Comparison of ENCODE assay signal across 8 mouse cellular contexts in genomic region chr15:60853231-60853999, GRCm38 (mm10). TPM values are rescaled to one million over a fixed set of nuclear protein-coding genes. Genes with fewer than 3 reads are reported as not detected.
DNase-seq lines count a peak whose midpoint lies in the region; ATAC-seq lines count a peak whose summit lies in the region.

TSS of gene Fam84b (minus strand) at chr15:60853778.

- H3K27me3 ChIP-seq in forebrain, embryonic 11.5 days (ENCODE audit: control insufficient read depth, insufficient read depth, low read length) = no peaks in the 10 kb centered on the region
- no peaks in the 10 kb centered on the region for H3K27me3 ChIP-seq in hindbrain, embryonic 16.5 days (replicated peaks; ENCODE audit: control insufficient read depth, insufficient read depth, low read length)
- no peaks in the 10 kb centered on the region for H3K27me3 ChIP-seq in liver, embryonic 13.5 days
- no peaks in the 10 kb centered on the region for H3K27me3 ChIP-seq in neural tube, embryonic 14.5 days (ENCODE audit: control insufficient read depth, insufficient read depth, low read length)

- no peak within 1 kb of the TSS for H3K4me3 ChIP-seq in forebrain, embryonic 11.5 days (ENCODE audit: low read depth, low read length)
- no peak within 1 kb of the TSS for H3K4me3 ChIP-seq in hindbrain, embryonic 16.5 days (ENCODE audit: low read length)
- no peak within 1 kb of the TSS; the same call in 1 of the 2 replicates for H3K4me3 ChIP-seq in liver, embryonic 13.5 days (replicated peaks)
- H3K4me3 ChIP-seq in neural tube, embryonic 14.5 days (ENCODE audit: low read depth, low read length) = no peak within 1 kb of the TSS

- H3K4me2 ChIP-seq in forebrain, embryonic 11.5 days (ENCODE audit: low read depth, low read length, severe bottlenecking) = no peak within 1 kb of the TSS
- 0 out of 2 replicates have a peak within 1 kb of the TSS, but pooled peaks have one; percentile 8 for H3K4me2 ChIP-seq in hindbrain, embryonic 16.5 days (ENCODE audit: low read length)
- H3K4me2 ChIP-seq in liver, embryonic 13.5 days = peak within 1 kb of the TSS; percentile 56
- no peak within 1 kb of the TSS for H3K4me2 ChIP-seq in neural tube, embryonic 14.5 days (ENCODE audit: low read depth, low read length)

- WGBS in forebrain, embryonic 11.5 days = 28% methylated on average over 17 of the region's 17 CpGs
- 29% methylated on average over 17 of the region's 17 CpGs for whole genome bisulfite sequencing in hindbrain, embryonic 16.5 days
- WGBS in liver, embryonic 13.5 days (ENCODE audit: insufficient replicate concordance) = 9% methylated on average over 17 of the region's 17 CpGs
- 35% methylated on average over 17 of the region's 17 CpGs for WGBS in neural tube, embryonic 14.5 days

- ATAC-seq in forebrain, embryonic 11.5 days (replicated peaks; ENCODE audit: low FRiP score) = no peak
- peak; percentile 71 for ATAC-seq in hindbrain, embryonic 16.5 days
- ATAC-seq in liver, embryonic 13.5 days (ENCODE audit: low read depth) = peak; percentile 84
- ATAC-seq in neural tube, embryonic 14.5 days (ENCODE audit: low read depth) = peak; percentile 78

- no peak within 1 kb of the TSS for H3K27ac ChIP-seq in forebrain, embryonic 11.5 days (ENCODE audit: low read depth, low read length)
- no peak within 1 kb of the TSS for H3K27ac ChIP-seq in hindbrain, embryonic 16.5 days (ENCODE audit: low read depth, low read length)
- peak within 1 kb of the TSS; percentile 70 for H3K27ac ChIP-seq in liver, embryonic 13.5 days
- H3K27ac ChIP-seq in neural tube, embryonic 14.5 days (ENCODE audit: low read depth, low read length) = no peak within 1 kb of the TSS

- H3K4me1 ChIP-seq in forebrain, embryonic 11.5 days (replicated peaks; ENCODE audit: control insufficient read depth, insufficient read depth, low read length) = no peaks in the 10 kb centered on the region
- no peaks in the 10 kb centered on the region; the same call in 1 of the 2 replicates for H3K4me1 ChIP-seq in hindbrain, embryonic 16.5 days (ENCODE audit: control insufficient read depth, insufficient read depth, low read depth, low read length)
- H3K4me1 ChIP-seq in liver, embryonic 13.5 days (replicated peaks) = peaks cover 33% of the 10 kb centered on the region
- H3K4me1 ChIP-seq in neural tube, embryonic 14.5 days (ENCODE audit: control insufficient read depth, insufficient read depth, low read length) = peaks cover 2% of the 10 kb centered on the region; the same call in 1 of the 2 replicates

- peak; percentile 16 for DNase-seq in cerebellum, adult 11-12 months
- no peak for DNase-seq in cerebellum, adult 8-10 months
- DNase-seq in adrenal gland, postnatal 25 days = peak; percentile 13
- DNase-seq in forebrain, embryonic 11.5 days (ENCODE audit: low spot score) = peak; percentile 56
- peak; percentile 60 for DNase-seq in liver, embryonic 13.5 days
- no peak for DNase-seq in right cerebral cortex, postnatal 4 days

- no peaks in the 10 kb centered on the region for H3K36me3 ChIP-seq in forebrain, embryonic 11.5 days (ENCODE audit: control insufficient read depth, insufficient read depth, low read length)
- H3K36me3 ChIP-seq in hindbrain, embryonic 16.5 days (ENCODE audit: control insufficient read depth, insufficient read depth, low read length) = no peaks in the 10 kb centered on the region
- H3K36me3 ChIP-seq in liver, embryonic 13.5 days = no peaks in the 10 kb centered on the region
- no peaks in the 10 kb centered on the region for H3K36me3 ChIP-seq in neural tube, embryonic 14.5 days (ENCODE audit: control insufficient read depth, insufficient read depth, low read length)

- H3K9ac ChIP-seq in forebrain, embryonic 11.5 days (ENCODE audit: low read length) = no peak within 1 kb of the TSS
- H3K9ac ChIP-seq in hindbrain, embryonic 16.5 days (ENCODE audit: low read depth, low read length) = no peak within 1 kb of the TSS
- H3K9ac ChIP-seq in liver, embryonic 13.5 days = peak within 1 kb of the TSS; percentile 60
- no peak within 1 kb of the TSS for H3K9ac ChIP-seq in neural tube, embryonic 14.5 days (replicated peaks; ENCODE audit: low read depth, low read length)

- H3K9me3 ChIP-seq in forebrain, embryonic 11.5 days (ENCODE audit: control insufficient read depth, low read length) = no peaks in the 10 kb centered on the region
- no peaks in the 10 kb centered on the region; the same call in 1 of the 2 replicates for H3K9me3 ChIP-seq in hindbrain, embryonic 16.5 days (ENCODE audit: control insufficient read depth, low read length)
- H3K9me3 ChIP-seq in liver, embryonic 13.5 days (replicated peaks) = no peaks in the 10 kb centered on the region
- H3K9me3 ChIP-seq in neural tube, embryonic 14.5 days (ENCODE audit: control insufficient read depth, low read length) = no peaks in the 10 kb centered on the region

RNA-seq across cellular contexts. Expression of gene Fam84b, which starts in this region (rescaled TPM):
- 17.2 and 17.6 TPM in 2 replicates for total RNA-seq in adrenal gland, postnatal 25 days (2021)
- 21.9 and 24.9 TPM in 2 replicates for polyA plus RNA-seq in forebrain, embryonic 11.5 days (2014; fragmentation: Nextera tagmentation; extraction: Ambion mirVana)
- 10.6 and 12.1 TPM in 2 replicates for polyA plus RNA-seq in hindbrain, embryonic 16.5 days (2015; fragmentation: Nextera tagmentation; extraction: Ambion mirVana)
- 2.9 and 4.2 TPM in 2 replicates for polyA plus RNA-seq in liver, embryonic 13.5 days (2015; fragmentation: Nextera tagmentation; extraction: Ambion mirVana)
- polyA plus RNA-seq in neural tube, embryonic 14.5 days (2014; fragmentation: Nextera tagmentation; extraction: Ambion mirVana) = 7.0 and 8.4 TPM in 2 replicates

Comparison
In these comparisons a context has a peak if more than half of its experiments do, and no peak if none do; other contexts are left out.
1. DNase-seq: peak in cerebellum, adult 11-12 months (single experiment), adrenal gland, postnatal 25 days (single experiment), forebrain, embryonic 11.5 days (single experiment) and liver, embryonic 13.5 days (single experiment); none in cerebellum, adult 8-10 months (single experiment) and right cerebral cortex, postnatal 4 days (single experiment).
2. H3K4me2 ChIP-seq: peak in hindbrain, embryonic 16.5 days (single experiment) and liver, embryonic 13.5 days (single experiment); none in forebrain, embryonic 11.5 days (single experiment) and neural tube, embryonic 14.5 days (single experiment).